Mouse (Mus musculus): Measurements from ENCODE around the gene Kbtbd4. TPM values are rescaled to one million over a fixed set of nuclear protein-coding genes. Genes with fewer than 3 reads are reported as not detected.

Kbtbd4 gene
- 22.2 TPM for polyA plus RNA-seq (2015; fragmentation: Illumina TruSeq; extraction: RNeasy Lipid Tissue Mini Kit (QIAGEN cat#74804); ENCODE audit: insufficient read depth, low replicate concordance)

GRCm38 (mm10) chr2:90904076-90904855, at the start of gene Kbtbd4, which contains the start of gene Ndufs3:
Gene Kbtbd4, plus strand, starts transcription at chr2:90904740.
Gene Ndufs3, minus strand, starts transcription at chr2:90904827.

GRCm38 (mm10) chr2:90885218-90886041, 19.1 kb upstream of the Kbtbd4 start, which contains the start of gene C1qtnf4:
Gene C1qtnf4, plus strand, starts transcription at chr2:90885860.

GRCm38 (mm10) chr2:90940233-90941229, 36.0 kb downstream of the Kbtbd4 start, which contains the start of gene Celf1:
Gene Celf1, plus strand, starts transcription at chr2:90940382.

Other genes starting within 250 kb of the Kbtbd4 start
- 71.5 TPM for gene Nup160, start 227.5 kb upstream of the Kbtbd4 start, polyA plus RNA-seq (2015; fragmentation: Illumina TruSeq; extraction: RNeasy Lipid Tissue Mini Kit (QIAGEN cat#74804); ENCODE audit: insufficient read depth, low replicate concordance)
- gene Fnbp4, start 159.4 kb upstream of the Kbtbd4 start, polyA plus RNA-seq (2015; fragmentation: Illumina TruSeq; extraction: RNeasy Lipid Tissue Mini Kit (QIAGEN cat#74804); ENCODE audit: insufficient read depth, low replicate concordance) = 282 TPM
- gene Agbl2, start 122.0 kb upstream of the Kbtbd4 start, polyA plus RNA-seq (2015; fragmentation: Illumina TruSeq; extraction: RNeasy Lipid Tissue Mini Kit (QIAGEN cat#74804); ENCODE audit: insufficient read depth, low replicate concordance) = 0.35 TPM
- gene Mtch2, start 57.6 kb upstream of the Kbtbd4 start, polyA plus RNA-seq (2015; fragmentation: Illumina TruSeq; extraction: RNeasy Lipid Tissue Mini Kit (QIAGEN cat#74804); ENCODE audit: insufficient read depth, low replicate concordance) = 136 TPM
- not detected for gene C1qtnf4, start 18.9 kb upstream of the Kbtbd4 start, polyA plus RNA-seq (2015; fragmentation: Illumina TruSeq; extraction: RNeasy Lipid Tissue Mini Kit (QIAGEN cat#74804); ENCODE audit: insufficient read depth, low replicate concordance)
- gene Ndufs3, start 87 bp downstream of the Kbtbd4 start, polyA plus RNA-seq (2015; fragmentation: Illumina TruSeq; extraction: RNeasy Lipid Tissue Mini Kit (QIAGEN cat#74804); ENCODE audit: insufficient read depth, low replicate concordance) = 150 TPM
- 113 TPM for gene Celf1, start 35.6 kb downstream of the Kbtbd4 start, polyA plus RNA-seq (2015; fragmentation: Illumina TruSeq; extraction: RNeasy Lipid Tissue Mini Kit (QIAGEN cat#74804); ENCODE audit: insufficient read depth, low replicate concordance)
- 0.17 TPM for gene Rapsn, start 130.9 kb downstream of the Kbtbd4 start, polyA plus RNA-seq (2015; fragmentation: Illumina TruSeq; extraction: RNeasy Lipid Tissue Mini Kit (QIAGEN cat#74804); ENCODE audit: insufficient read depth, low replicate concordance)
- 177 TPM for gene Psmc3, start 149.3 kb downstream of the Kbtbd4 start, polyA plus RNA-seq (2015; fragmentation: Illumina TruSeq; extraction: RNeasy Lipid Tissue Mini Kit (QIAGEN cat#74804); ENCODE audit: insufficient read depth, low replicate concordance)
- gene Slc39a13, start 165.7 kb downstream of the Kbtbd4 start, polyA plus RNA-seq (2015; fragmentation: Illumina TruSeq; extraction: RNeasy Lipid Tissue Mini Kit (QIAGEN cat#74804); ENCODE audit: insufficient read depth, low replicate concordance) = 17.9 TPM
- 79.0 TPM for gene Spi1, start 177.7 kb downstream of the Kbtbd4 start, polyA plus RNA-seq (2015; fragmentation: Illumina TruSeq; extraction: RNeasy Lipid Tissue Mini Kit (QIAGEN cat#74804); ENCODE audit: insufficient read depth, low replicate concordance)
- gene Mybpc3, start 213.4 kb downstream of the Kbtbd4 start, polyA plus RNA-seq (2015; fragmentation: Illumina TruSeq; extraction: RNeasy Lipid Tissue Mini Kit (QIAGEN cat#74804); ENCODE audit: insufficient read depth, low replicate concordance) = 0.22 TPM

Data from spleen, adult 10 weeks (tissue).